Mouse (Mus musculus): ENCODE measurements around the gene Acat1.

The Acat1 gene

GRCm38 (mm10) chr9:53535416-53536320, 74.5 kb downstream of the Acat1 start:
- no peak for DNase-seq (ENCODE audit: low spot score)
